Mouse (Mus musculus): ENCODE data around the gene Cacnb4. TPM values are rescaled to one million over a fixed set of nuclear protein-coding genes. Genes with fewer than 3 reads are reported as not detected.

Cacnb4 gene
- polyA plus RNA-seq, 1 experiment from 2014 or later = 14.1 TPM

- Histone ChIP-seq H3K9me3 (ENCODE audit: control insufficient read depth, low read length) (no peaks in the 10 kb centered on the region), H3K4me2 (ENCODE audit: low read length) (no peak overlapping the region), H3K4me1 (replicated peaks; ENCODE audit: control insufficient read depth, insufficient read depth, low read length) (no peaks in the 10 kb centered on the region), H3K36me3 (ENCODE audit: control insufficient read depth, insufficient read depth) (peaks cover 3% of the 10 kb centered on the region), H3K4me3 (replicated peaks; ENCODE audit: low read length) (no peak overlapping the region), H3K9ac (replicated peaks; ENCODE audit: low read depth, low read length) (no peak overlapping the region), H3K27me3 (replicated peaks; ENCODE audit: control insufficient read depth, insufficient read depth, low read length) (no peaks in the 10 kb centered on the region), H3K27ac (ENCODE audit: low read length) (no peak overlapping the region)
- 59% methylated on average over 5 of the region's 5 CpGs for WGBS
- no peak for ATAC-seq
Observed at GRCm38 (mm10) chr2:52700352-52700751, 23.7 kb upstream of the Cacnb4 start.

DNA sequence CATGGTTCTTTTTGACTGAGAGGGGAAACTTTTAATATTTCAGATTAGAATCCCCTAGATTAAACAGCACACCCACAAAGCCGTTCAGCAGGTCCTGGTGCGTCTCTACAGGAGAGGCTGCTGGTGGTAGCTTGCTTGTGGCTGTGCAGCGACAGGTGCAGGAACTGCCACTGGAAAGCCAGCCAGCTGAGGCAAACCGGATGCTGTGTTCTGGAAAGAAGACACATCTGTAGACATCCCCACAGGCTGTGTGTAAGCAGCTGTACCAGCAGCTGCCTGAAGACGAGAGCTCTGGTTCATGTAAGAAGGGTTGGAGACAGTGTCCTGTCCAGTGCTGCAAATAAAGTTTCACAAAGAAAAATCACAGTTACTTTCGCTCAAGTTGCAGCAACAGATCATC lies 18.0 kb upstream of the Cacnb4 start:
- WGBS = 88% methylated on average over 6 of the region's 6 CpGs
- H3K9me3 ChIP-seq (ENCODE audit: control insufficient read depth, low read length) = no peaks in the 10 kb centered on the region
- H3K36me3 ChIP-seq (ENCODE audit: control insufficient read depth, insufficient read depth) = no peaks in the 10 kb centered on the region
- H3K4me2 ChIP-seq (ENCODE audit: low read length) = no peak overlapping the region
- H3K4me1 ChIP-seq (replicated peaks; ENCODE audit: control insufficient read depth, insufficient read depth, low read length) = no peaks in the 10 kb centered on the region
- no peaks in the 10 kb centered on the region for H3K27me3 ChIP-seq (replicated peaks; ENCODE audit: control insufficient read depth, insufficient read depth, low read length)
- no peak for ATAC-seq
- H3K4me3 ChIP-seq (replicated peaks; ENCODE audit: low read length) = no peak overlapping the region
- H3K27ac ChIP-seq (ENCODE audit: low read length) = no peak overlapping the region
- no peak overlapping the region for H3K9ac ChIP-seq (replicated peaks; ENCODE audit: low read depth, low read length)

DNA sequence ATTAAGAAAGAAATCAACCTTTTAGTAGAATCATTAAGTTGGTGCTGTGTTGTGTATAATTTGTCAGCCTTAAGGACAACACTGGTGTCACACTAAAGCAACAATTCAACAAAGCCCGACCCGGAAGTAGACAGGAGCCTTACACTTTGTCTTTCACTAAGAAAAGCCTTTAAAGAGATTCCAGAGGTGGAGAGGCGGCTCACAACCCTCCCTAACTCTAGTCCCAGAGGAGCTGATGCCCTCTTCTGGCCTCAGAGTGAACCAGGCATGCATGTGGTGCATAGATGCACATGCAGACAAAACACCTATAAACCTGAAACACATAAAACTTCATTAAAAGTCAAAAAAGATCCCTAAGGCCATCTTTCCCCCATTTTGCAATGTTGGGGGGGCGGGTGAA lies 15.1 kb upstream of the Cacnb4 start:
- H3K9ac ChIP-seq (replicated peaks; ENCODE audit: low read depth, low read length) = no peak overlapping the region
- H3K27ac ChIP-seq (ENCODE audit: low read length) = no peak overlapping the region
- H3K36me3 ChIP-seq (ENCODE audit: control insufficient read depth, insufficient read depth) = no peaks in the 10 kb centered on the region
- no peak for ATAC-seq
- H3K4me3 ChIP-seq (replicated peaks; ENCODE audit: low read length) = no peak overlapping the region
- H3K9me3 ChIP-seq (ENCODE audit: control insufficient read depth, low read length) = no peaks in the 10 kb centered on the region
- H3K4me1 ChIP-seq (replicated peaks; ENCODE audit: control insufficient read depth, insufficient read depth, low read length) = no peaks in the 10 kb centered on the region
- no peak overlapping the region for H3K4me2 ChIP-seq (ENCODE audit: low read length)
- no peaks in the 10 kb centered on the region for H3K27me3 ChIP-seq (replicated peaks; ENCODE audit: control insufficient read depth, insufficient read depth, low read length)
- 57% methylated on average over 4 of the region's 4 CpGs for WGBS

GRCm38 (mm10) chr2:52686601-52687000 lies 10.0 kb upstream of the Cacnb4 start:
- no peak for ATAC-seq
- Histone ChIP-seq H3K4me2 (ENCODE audit: low read length) (no peak overlapping the region), H3K27me3 (replicated peaks; ENCODE audit: control insufficient read depth, insufficient read depth, low read length) (no peaks in the 10 kb centered on the region), H3K36me3 (ENCODE audit: control insufficient read depth, insufficient read depth) (no peaks in the 10 kb centered on the region), H3K4me3 (replicated peaks; ENCODE audit: low read length) (no peak overlapping the region), H3K9me3 (ENCODE audit: control insufficient read depth, low read length) (no peaks in the 10 kb centered on the region), H3K9ac (replicated peaks; ENCODE audit: low read depth, low read length) (no peak overlapping the region), H3K27ac (ENCODE audit: low read length) (no peak overlapping the region), H3K4me1 (replicated peaks; ENCODE audit: control insufficient read depth, insufficient read depth, low read length) (no peaks in the 10 kb centered on the region)
- 84% methylated on average over 6 of the region's 6 CpGs for WGBS

DNA sequence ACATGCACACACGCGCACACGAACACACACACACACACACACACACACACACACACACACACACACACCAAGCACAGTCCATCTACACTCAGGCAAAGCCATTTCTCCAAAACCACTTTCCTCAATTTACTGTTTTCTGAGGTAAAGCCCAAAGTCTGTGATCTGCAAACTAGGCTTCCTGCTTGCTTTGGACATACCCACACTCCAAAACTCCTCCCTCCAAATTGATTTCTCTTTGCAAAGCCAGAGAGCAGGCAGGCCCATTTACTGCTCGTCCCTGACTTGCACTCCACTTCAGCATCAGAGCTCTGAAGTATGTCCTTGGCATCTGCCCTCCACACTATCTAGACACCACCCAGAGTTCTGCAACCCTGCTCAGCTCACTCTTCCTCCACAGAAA lies 958 bp upstream of the Cacnb4 start:
- H3K9ac ChIP-seq (replicated peaks; ENCODE audit: low read depth, low read length) = no peak overlapping the region
- no peak overlapping the region for H3K4me3 ChIP-seq (replicated peaks; ENCODE audit: low read length)
- no peaks in the 10 kb centered on the region for H3K9me3 ChIP-seq (ENCODE audit: control insufficient read depth, low read length)
- H3K4me1 ChIP-seq (replicated peaks; ENCODE audit: control insufficient read depth, insufficient read depth, low read length) = peaks cover 14% of the 10 kb centered on the region
- H3K4me2 ChIP-seq (ENCODE audit: low read length) = no peak overlapping the region
- H3K27me3 ChIP-seq (replicated peaks; ENCODE audit: control insufficient read depth, insufficient read depth, low read length) = peaks cover 8% of the 10 kb centered on the region; the same call in 1 of the 2 replicates
- 69% methylated on average over 4 of the region's 4 CpGs for WGBS
- H3K27ac ChIP-seq (ENCODE audit: low read length) = no peak overlapping the region
- no peak for ATAC-seq
- no peaks in the 10 kb centered on the region for H3K36me3 ChIP-seq (ENCODE audit: control insufficient read depth, insufficient read depth)

- H3K4me3 ChIP-seq (replicated peaks; ENCODE audit: low read length) = peak overlapping the region; percentile 78
- ATAC-seq = peak; percentile 13
- peak overlapping the region; percentile 95 for H3K4me2 ChIP-seq (ENCODE audit: low read length)
- no peak overlapping the region for H3K27ac ChIP-seq (ENCODE audit: low read length)
- 9% methylated on average over 6 of the region's 6 CpGs for WGBS
- no peaks in the 10 kb centered on the region for H3K9me3 ChIP-seq (ENCODE audit: control insufficient read depth, low read length)
- no peak overlapping the region; the same call in 1 of the 2 replicates for H3K9ac ChIP-seq (replicated peaks; ENCODE audit: low read depth, low read length)
- peaks cover 14% of the 10 kb centered on the region for H3K4me1 ChIP-seq (replicated peaks; ENCODE audit: control insufficient read depth, insufficient read depth, low read length)
- H3K36me3 ChIP-seq (ENCODE audit: control insufficient read depth, insufficient read depth) = no peaks in the 10 kb centered on the region
- peaks cover 8% of the 10 kb centered on the region; the same call in 1 of the 2 replicates for H3K27me3 ChIP-seq (replicated peaks; ENCODE audit: control insufficient read depth, insufficient read depth, low read length)
Observed at GRCm38 (mm10) chr2:52676913-52677303, 277 bp upstream of the Cacnb4 start.

DNA sequence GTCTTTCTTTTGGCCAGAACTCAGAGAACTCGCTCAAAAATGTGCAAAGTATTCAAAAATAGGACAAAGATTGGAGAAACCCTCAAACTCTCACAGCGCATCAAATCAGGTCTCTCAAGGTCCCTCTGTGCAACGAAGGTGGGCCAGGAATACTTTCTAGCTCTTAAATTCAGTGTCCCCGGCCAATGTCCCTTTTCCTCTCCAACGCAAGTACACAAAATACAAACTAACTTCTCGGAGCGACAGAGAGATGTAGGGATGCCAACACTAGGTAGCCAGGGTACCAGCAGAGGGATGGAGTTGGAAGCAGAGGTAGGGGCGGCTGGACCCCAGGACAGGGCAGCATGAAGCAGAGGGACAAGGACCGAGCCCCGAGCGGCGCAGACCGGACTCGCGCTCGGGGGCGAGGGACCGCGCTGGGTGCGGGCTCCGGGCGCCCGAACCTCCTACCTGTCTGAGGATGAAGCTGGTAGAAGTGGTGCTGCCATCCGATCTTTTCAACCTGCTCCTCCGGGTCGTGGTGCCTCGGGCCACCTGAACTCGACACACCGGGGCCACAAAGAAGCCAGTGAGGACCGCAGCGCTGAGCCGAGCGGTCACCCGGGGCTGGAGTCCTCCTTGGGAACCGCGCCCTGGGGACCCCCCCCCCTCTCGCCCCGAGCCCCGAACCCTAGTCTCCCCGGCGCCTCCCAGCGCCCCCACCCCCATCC lies 1.2 kb downstream of the Cacnb4 start:
- H3K27ac ChIP-seq (ENCODE audit: low read length) = no peak overlapping the region
- 0% methylated on average over 35 of the region's 42 CpGs for WGBS

GRCm38 (mm10) chr2:52674886-52675277 lies 1.7 kb downstream of the Cacnb4 start:
- peak overlapping the region; percentile 95 for H3K4me2 ChIP-seq (ENCODE audit: low read length)
- peaks cover 8% of the 10 kb centered on the region; the same call in 1 of the 2 replicates for H3K27me3 ChIP-seq (replicated peaks; ENCODE audit: control insufficient read depth, insufficient read depth, low read length)
- H3K4me1 ChIP-seq (replicated peaks; ENCODE audit: control insufficient read depth, insufficient read depth, low read length) = peaks cover 14% of the 10 kb centered on the region
- ATAC-seq = no peak
- H3K4me3 ChIP-seq (replicated peaks; ENCODE audit: low read length) = peak overlapping the region; percentile 78
- H3K27ac ChIP-seq (ENCODE audit: low read length) = no peak overlapping the region
- H3K9ac ChIP-seq (replicated peaks; ENCODE audit: low read depth, low read length) = no peak overlapping the region
- no peaks in the 10 kb centered on the region for H3K9me3 ChIP-seq (ENCODE audit: control insufficient read depth, low read length)
- no peaks in the 10 kb centered on the region for H3K36me3 ChIP-seq (ENCODE audit: control insufficient read depth, insufficient read depth)
- under 1% methylated on average over 19 of the region's 19 CpGs for WGBS

More for the DNA sequence above, 1.2 kb downstream of the Cacnb4 start:
- Histone ChIP-seq H3K4me2 (ENCODE audit: low read length) (peak overlapping the region; percentile 95), H3K4me1 (replicated peaks; ENCODE audit: control insufficient read depth, insufficient read depth, low read length) (peaks cover 14% of the 10 kb centered on the region), H3K36me3 (ENCODE audit: control insufficient read depth, insufficient read depth) (no peaks in the 10 kb centered on the region), H3K9ac (replicated peaks; ENCODE audit: low read depth, low read length) (peak overlapping the region; percentile 86), H3K9me3 (ENCODE audit: control insufficient read depth, low read length) (no peaks in the 10 kb centered on the region), H3K27me3 (replicated peaks; ENCODE audit: control insufficient read depth, insufficient read depth, low read length) (peaks cover 8% of the 10 kb centered on the region; the same call in 1 of the 2 replicates), H3K4me3 (replicated peaks; ENCODE audit: low read length) (peak overlapping the region; percentile 78)
- ATAC-seq = peak; percentile 39

GRCm38 (mm10) chr2:52673172-52673571 lies 3.5 kb downstream of the Cacnb4 start:
- no peak overlapping the region for H3K4me3 ChIP-seq (replicated peaks; ENCODE audit: low read length)
- no peak overlapping the region for H3K9ac ChIP-seq (replicated peaks; ENCODE audit: low read depth, low read length)
- peaks cover 14% of the 10 kb centered on the region for H3K4me1 ChIP-seq (replicated peaks; ENCODE audit: control insufficient read depth, insufficient read depth, low read length)
- 89% methylated on average over 1 of the region's 1 CpGs for WGBS
- no peak overlapping the region for H3K4me2 ChIP-seq (ENCODE audit: low read length)
- H3K27ac ChIP-seq (ENCODE audit: low read length) = no peak overlapping the region
- no peak for ATAC-seq
- H3K27me3 ChIP-seq (replicated peaks; ENCODE audit: control insufficient read depth, insufficient read depth, low read length) = peaks cover 8% of the 10 kb centered on the region; the same call in 1 of the 2 replicates
- H3K9me3 ChIP-seq (ENCODE audit: control insufficient read depth, low read length) = no peaks in the 10 kb centered on the region
- H3K36me3 ChIP-seq (ENCODE audit: control insufficient read depth, insufficient read depth) = no peaks in the 10 kb centered on the region
